Mouse (Mus musculus) layer of hippocampus, adult 11-12 months (tissue): Measurements from ENCODE around the gene Sptbn1.
A peak's percentile ranks its signal among the peaks of the same experiment; 100 is the strongest.

ENCODE experiments used
- DNase-seq: peaks from one replicate; pipeline ENCODE4 v3.0.0; 2022; ENCODE audit warnings: low spot score

Sptbn1 gene

DNA sequence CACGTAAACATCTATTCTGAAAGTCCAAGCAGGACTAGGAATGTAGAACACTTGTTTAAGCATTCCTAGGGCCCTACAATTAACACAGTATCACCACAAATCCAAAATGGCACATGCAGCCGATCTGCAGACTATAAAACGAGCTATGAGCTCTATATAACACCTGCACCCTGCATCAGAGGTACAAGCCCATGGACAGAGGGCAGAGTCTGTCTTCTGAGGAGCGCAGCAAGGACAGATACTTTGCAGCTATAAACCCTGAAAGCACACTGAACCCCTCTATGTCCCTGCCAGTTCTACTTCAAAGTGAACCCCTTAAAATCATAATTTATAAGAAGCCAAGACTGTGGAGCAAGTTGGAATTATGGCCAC is 101.4 kb downstream of the Sptbn1 start:
- no peak for DNase-seq

DNA sequence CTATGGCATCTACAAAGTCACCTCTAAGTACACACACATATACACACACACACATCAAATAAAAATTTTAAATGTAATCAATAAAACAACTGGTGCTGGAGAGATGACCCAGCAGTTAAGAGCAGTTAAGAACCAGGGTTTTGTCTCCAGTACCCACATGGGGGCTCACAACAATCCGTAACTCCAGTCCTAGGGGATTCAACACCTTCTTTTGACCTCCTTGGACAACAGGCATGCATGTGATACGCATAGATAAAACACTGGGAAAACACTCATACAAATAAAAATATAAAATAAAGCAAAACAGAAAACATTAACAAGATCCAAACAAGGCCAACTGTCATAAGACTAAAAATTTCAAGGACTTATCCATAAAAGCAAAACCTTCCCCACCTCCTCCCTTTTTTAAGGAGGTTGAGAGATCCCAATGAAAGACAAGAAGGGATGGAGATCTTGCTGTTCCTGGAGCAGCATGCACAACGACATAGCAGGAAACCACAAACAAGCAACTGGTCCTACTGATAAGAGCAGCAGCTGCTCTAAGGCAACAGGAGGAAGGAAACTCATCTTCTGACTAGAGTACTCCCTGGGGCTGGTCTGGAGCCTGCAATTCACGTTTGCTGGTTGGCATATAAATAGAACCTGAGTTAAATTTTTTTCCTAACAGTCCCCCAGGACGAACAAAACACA is 102.0 kb downstream of the Sptbn1 start:
- no peak for DNase-seq

GRCm38 (mm10) chr11:30164515-30165214 is 103.3 kb downstream of the Sptbn1 start:
- DNase-seq, result no peak

DNA sequence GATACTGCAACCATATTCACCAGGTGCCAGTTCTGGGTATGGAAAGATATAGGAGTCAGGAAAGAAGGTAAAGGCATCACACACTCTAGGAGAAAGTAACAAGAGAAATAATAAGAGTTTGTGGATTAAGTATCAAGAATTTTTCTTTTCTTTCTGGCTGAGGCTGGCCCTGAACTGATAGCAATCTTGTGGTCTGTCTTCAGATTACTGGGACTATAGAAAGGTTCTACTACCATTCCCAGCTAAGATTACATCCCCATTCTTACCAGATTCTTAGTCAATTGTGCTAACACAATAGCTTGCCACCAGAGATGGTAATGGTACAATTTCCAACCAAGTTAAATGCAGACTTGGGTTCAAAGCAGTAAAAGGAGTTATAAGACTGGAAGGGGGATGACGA is 104.1 kb downstream of the Sptbn1 start:
- no peak for DNase-seq

- no peak for DNase-seq
These were observed 104.9 kb downstream of the Sptbn1 start for GRCm38 (mm10) chr11:30163081-30163480.

- DNase-seq, result no peak
These were observed 106.2 kb downstream of the Sptbn1 start for GRCm38 (mm10) chr11:30161744-30162143.

DNA sequence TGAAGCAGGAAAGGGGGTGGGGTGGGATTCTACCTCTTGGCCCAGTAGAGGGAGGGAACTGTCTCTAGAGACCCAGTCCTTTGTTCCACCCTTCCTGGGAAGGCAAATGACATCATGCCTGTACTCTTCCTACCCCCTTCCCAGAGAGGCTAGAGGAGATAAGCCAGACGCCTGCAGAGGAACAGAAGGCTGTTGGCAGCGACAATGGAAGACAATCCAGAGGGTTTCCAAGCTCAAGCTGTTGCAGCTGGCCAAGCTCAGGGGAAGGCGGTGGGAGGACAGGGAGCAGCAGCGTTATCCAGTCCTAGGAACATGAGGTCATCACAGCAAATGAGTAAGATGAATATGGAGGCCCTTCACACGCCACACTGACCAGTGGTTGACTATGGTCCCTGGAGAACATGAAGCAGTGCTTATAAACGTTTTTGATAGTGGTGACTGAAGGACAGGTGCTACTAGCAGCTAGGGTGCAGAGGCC is 106.8 kb downstream of the Sptbn1 start:
- DNase-seq, result peak; percentile 60

- no peak for DNase-seq
These were observed 107.3 kb downstream of the Sptbn1 start for GRCm38 (mm10) chr11:30160625-30161172.

DNA sequence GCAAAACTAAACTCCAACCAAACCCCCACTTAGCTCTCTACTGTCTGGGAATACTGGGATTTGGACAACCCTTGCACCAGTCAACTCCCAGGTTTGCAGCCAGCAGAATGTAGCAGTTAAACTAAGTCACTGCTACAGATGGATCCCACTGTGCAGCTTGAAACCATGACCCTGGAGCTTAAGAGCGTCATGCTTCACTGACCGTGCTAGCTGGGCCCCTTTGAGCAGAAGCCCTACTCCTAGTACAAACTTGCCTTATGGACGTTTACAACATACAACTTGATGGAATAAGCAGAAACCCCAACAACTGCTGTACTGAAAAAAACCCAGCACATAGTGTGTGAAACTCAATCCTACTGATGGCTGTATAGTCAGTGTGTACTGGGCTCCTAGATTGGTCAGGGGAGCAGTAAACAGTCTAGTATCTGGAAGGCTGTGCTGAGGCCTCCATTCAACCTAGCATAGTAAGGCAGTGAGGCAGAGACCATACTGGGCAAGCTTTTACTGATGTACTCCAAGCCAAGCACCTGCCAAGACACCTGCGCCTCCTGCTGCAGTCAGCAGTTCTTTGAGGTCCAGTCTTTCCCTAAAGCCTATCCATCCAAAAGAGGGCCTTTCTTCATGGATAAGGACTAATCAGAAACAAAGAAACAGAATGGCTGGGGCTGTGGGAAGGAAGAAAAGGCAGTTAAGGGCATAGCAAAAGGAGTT is 108.3 kb downstream of the Sptbn1 start:
- DNase-seq, result no peak

DNA sequence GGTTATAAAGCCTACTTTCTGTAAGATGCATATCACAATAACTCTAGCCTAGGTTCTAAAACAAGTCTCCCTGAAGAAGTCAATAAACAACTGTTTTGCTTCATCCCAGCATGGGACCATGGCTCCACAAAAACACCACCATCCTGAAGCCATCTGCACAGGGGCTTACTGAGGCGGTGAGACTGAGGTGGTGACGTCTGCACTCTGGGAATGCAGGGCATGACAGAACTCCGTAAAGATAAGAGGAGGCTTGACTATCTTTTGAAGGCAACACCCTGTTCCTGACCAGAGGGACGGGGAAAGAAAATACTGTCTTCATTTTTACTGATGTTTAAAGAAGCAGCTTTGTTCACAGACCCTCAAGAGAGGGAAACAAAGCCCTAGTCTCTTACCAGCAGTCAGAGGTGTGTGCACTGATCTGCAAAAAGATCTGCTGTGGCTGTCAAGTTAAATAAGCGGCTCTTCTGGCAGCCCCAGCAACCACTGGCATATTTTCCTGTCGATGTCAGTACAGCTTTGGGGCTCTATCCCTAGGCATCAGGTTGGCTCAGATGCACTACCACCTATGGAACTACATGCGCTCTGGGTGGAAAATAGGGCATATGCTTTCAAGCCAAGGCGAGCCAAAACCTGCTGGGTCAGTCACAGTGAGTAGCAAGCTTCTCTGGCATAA is 109.8 kb downstream of the Sptbn1 start:
- no peak for DNase-seq

DNA sequence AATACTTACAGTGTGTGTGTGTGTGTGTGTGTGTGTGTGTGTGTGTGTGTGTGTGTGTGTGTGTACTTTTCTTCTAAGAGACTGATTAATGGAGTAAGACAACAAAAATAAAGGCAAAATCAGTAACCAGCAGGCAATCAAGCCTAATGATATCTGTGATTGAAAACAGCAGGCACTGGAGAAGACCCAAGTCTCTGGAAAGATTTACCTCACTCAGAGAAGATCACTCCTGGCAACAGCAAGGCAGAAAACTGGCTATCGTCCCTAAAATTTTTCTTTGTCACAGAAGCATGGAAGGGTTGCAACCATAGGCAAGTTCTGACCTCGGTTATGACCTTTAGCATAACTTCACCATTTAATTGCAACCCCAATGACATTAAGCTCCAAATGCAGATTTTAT is 112.1 kb downstream of the Sptbn1 start:
- no peak for DNase-seq

DNA sequence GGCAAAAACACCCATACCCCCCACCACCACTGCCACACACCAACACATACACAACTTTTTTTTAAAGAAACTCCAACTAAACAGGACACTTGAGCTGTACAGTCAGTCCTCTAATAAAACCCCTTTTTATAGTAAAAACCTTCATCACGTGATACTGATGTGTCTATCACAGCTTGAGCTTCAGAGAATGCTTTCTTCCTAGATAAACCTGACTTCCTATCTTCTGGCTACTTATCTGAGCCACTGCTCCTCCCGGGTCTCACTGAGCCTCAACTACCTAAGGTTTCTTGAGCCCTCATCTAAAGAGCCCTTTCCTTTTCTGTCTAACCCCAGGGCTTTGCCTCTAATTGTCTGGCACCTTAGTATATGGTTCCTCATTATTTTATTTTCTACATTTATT is 113.0 kb downstream of the Sptbn1 start:
- no peak for DNase-seq

- no peak for DNase-seq
These were observed 119.1 kb downstream of the Sptbn1 start for GRCm38 (mm10) chr11:30148888-30149287.

DNA sequence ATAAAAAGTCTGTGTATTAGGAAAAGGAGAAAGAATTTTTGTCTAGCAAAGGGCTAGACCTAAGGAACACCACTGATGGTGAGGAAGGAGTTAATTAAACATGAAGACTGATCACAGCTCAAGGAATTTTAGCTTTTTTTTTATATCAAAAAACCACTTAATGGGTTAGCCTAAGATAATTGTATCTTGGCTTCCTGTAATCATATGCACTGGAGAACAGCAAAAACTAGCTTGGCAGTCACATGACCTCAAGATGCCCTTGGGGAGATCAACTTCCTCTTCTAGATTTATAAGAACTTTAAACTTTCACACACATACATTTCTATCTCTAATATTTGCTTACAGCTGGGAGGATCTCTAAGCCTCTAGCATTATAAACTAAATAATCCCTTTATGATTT is 119.6 kb downstream of the Sptbn1 start:
- no peak for DNase-seq

DNA sequence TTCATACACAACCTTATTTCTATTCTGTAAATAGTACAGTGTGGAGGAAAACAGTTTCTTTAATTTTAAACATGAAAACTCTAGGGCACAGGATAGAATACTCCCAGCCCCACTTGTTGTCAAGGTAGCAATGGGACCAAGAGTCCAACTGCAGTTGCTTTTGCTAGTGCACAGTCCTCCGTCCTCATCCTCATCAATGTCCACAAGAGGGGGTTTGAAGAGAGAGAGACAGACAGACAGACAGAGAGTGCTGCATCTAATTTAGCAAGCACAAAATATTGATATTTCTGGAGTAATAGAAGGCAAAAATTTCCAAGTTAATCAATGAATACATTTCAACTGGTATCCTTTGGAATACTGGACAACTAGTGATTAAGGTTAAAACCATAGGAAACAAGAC is 120.1 kb downstream of the Sptbn1 start:
- no peak for DNase-seq

- DNase-seq, result no peak
These were observed 124.9 kb downstream of the Sptbn1 start for GRCm38 (mm10) chr11:30143090-30143489.

DNA sequence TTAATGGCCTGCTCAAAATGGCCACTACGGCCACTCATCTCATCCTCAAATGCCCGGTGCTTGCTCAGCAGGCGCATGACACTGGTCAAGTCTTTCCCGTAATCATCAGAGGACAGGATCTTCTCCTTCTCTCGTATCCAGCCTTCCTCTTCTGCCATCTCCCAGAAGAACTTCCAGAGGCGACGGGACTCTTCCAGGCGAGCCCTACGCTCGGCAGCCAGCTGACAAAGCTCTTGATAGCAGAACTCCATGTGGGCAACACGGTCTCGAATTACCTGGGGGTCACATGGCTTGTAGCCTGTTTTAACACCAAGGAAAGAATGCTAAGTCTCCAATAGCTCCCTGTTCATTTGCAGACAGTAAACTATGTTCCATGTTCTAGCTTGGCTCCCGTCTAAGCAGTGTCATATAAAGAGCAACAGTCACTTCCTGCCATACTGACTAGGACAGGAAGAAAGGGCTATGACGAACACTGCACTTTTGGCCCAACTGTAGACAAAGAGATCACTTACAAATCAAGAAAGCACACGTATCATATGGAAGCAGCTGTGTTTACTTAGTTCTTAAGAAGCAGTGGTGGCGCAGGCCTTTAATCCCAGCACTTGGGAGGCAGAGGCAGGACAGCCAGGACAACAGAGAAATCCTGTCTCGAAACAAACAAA is 128.7 kb downstream of the Sptbn1 start:
- DNase-seq, result no peak

GRCm38 (mm10) chr11:30137081-30137480 is 130.9 kb downstream of the Sptbn1 start:
- no peak for DNase-seq

DNA sequence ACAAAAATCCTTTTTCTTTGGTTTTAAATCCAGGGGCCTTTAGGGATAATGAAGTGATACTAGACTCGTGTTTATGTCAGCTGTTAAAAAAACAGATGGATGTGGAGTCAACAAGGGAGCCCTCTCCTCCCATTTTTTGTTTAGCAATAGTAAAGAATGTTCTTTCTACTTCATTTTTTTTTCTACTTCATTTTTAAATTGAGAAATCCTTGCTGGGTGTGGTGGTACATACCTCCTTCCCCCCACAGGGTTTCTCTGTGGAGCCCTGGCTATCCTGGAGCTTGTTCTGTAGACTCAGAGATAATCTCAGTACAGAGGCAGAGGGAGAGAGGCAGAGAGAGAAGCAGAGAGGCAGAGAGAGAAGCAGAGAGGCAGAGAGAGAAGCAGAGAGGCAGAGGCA is 133.9 kb downstream of the Sptbn1 start:
- DNase-seq, result no peak

- no peak for DNase-seq
These were observed 135.4 kb downstream of the Sptbn1 start for GRCm38 (mm10) chr11:30132581-30132980.

- no peak for DNase-seq
These were observed 136.3 kb downstream of the Sptbn1 start for GRCm38 (mm10) chr11:30131640-30132039.

- DNase-seq, result no peak
These were observed 138.6 kb downstream of the Sptbn1 start for GRCm38 (mm10) chr11:30129339-30129738.
